Mouse (Mus musculus) intestine, embryonic 14.5 days (tissue): ENCODE data around the gene Txlng. TPM values are rescaled to one million over a fixed set of nuclear protein-coding genes. Genes with fewer than 3 reads are reported as not detected.
A peak's percentile ranks its signal among the peaks of the same experiment; 100 is the strongest.

ENCODE experiments used
- ATAC-seq: fragments of 200-750 bp; cut with Nextera tagmentation; replicated peaks from 2 replicates; pipeline ENCODE4 v1.8.0; 2017; ENCODE audit warnings: low read depth, moderate number of reproducible peaks, moderate TSS enrichment, moderate library complexity; ENCODE audit not compliant: low FRiP score, low TSS enrichment
- DNase-seq: peaks from one replicate; pipeline ENCODE4 v3.0.0-alpha.2; 2018; ENCODE audit warnings: low spot score
- H3K27ac ChIP-seq: fragments of 300-500 bp; sonication (generic); 2 replicates; pipeline ENCODE4 v1.5.1; 2014; ENCODE audit warnings: low read depth, mild to moderate bottlenecking, control low read depth
- H3K27me3 ChIP-seq: fragments of 300-500 bp; sonication (generic); replicated peaks from 2 replicates; pipeline ENCODE4 v1.6.1; 2014; ENCODE audit warnings: low read length, control low read depth; ENCODE audit not compliant: control insufficient read depth, insufficient read depth
- H3K36me3 ChIP-seq: fragments of 300-500 bp; sonication (generic); 2 replicates; pipeline ENCODE4 v1.6.1; 2014; ENCODE audit warnings: low read length, control low read depth; ENCODE audit not compliant: control insufficient read depth, insufficient read depth
- H3K4me1 ChIP-seq: fragments of 300-500 bp; sonication (generic); replicated peaks from 2 replicates; pipeline ENCODE4 v1.6.1; 2014; ENCODE audit warnings: low read length, control low read depth, mixed read lengths; ENCODE audit not compliant: control insufficient read depth, insufficient read depth
- H3K4me2 ChIP-seq: fragments of 300-500 bp; sonication (generic); 2 replicates; pipeline ENCODE4 v1.6.1; 2014; ENCODE audit warnings: low read length
- H3K4me3 ChIP-seq: fragments of 300-500 bp; sonication (generic); 2 replicates; pipeline ENCODE4 v1.5.1; 2014; ENCODE audit warnings: low read depth, low read length, control low read depth, mixed read lengths
- H3K9ac ChIP-seq: fragments of 300-500 bp; sonication (generic); 2 replicates; pipeline ENCODE4 v1.6.1; 2014; ENCODE audit warnings: mild to moderate bottlenecking, low read length
- H3K9me3 ChIP-seq: fragments of 300-500 bp; sonication (generic); 2 replicates; pipeline ENCODE4 v1.6.1; 2016; ENCODE audit warnings: low read length, control low read depth; ENCODE audit not compliant: control insufficient read depth
- WGBS: fragments of 180-500 bp; shearing (Covaris S2); extraction: QIAGEN DNeasy Blood & Tissue Kit; methylation state at CpG from one replicate; pipeline ENCODE4 v1.1.7; 2014; 5-methylcytosine and 5-hydroxymethylcytosine counted together
- polyA plus RNA-seq: library from polyadenylated mRNA; unstranded; fragments of >200 nt; fragmentation: Nextera tagmentation; extraction: Ambion mirVana; gene quantifications from 2 replicates; pipeline ENCODE4 v1.2.1, GENCODE M21; 2014

Gene Txlng
- polyA plus RNA-seq, 1 experiment from 2014 or later, result 14.0 TPM

DNA sequence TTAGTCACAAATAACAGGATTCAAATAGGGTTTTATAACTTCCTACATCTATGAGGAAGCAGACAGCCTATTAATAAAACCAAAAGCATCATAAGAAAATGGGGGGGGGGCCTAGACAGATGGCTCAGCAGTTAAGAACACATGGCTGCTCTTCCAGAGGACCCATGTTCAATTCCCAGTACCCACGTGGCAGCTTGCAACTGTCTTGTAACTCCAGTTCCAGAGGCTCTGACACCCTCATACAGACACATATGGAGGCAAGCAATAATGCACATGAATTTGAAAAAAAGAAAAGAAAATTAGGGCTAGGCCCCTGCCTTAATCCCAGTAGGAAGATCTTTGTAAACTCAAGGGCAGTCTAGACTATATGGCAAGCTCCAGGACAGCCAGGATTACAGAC lies 40.9 kb downstream of the Txlng start:
- Histone ChIP-seq H3K27ac (no peak overlapping the region), H3K27me3 (no peaks in the 10 kb centered on the region), H3K36me3 (peaks cover 28% of the 10 kb centered on the region; the same call in 1 of the 2 replicates), H3K9ac (no peak overlapping the region), H3K4me2 (no peak overlapping the region), H3K4me3 (no peak overlapping the region), H3K9me3 (no peaks in the 10 kb centered on the region), H3K4me1 (no peaks in the 10 kb centered on the region)
- WGBS, result 67% methylated on average over 1 of the region's 1 CpGs
- DNase-seq, result no peak
- no peak for ATAC-seq

DNA sequence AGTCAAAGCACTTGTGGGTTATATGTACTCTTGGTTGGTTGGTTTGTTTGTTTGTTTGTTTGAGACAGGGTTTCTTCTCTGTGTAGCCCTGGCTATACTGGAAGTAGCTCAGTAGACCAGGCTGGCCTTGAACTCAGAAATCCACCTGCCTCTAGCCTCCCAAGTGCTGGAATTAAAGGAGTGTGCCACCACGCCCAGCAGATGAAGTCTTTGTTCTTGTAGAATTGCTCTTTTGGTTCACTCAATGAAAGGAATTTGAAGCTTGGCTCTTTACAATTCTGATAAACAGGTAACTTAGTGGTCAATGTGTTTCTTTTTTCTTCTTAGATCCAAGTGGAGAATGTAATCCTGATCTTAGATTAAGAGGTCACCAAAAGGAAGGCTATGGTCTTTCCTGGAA lies 58.5 kb downstream of the Txlng start:
- H3K27ac ChIP-seq, result no peak overlapping the region
- DNase-seq (no peak), ATAC-seq (no peak)
- no peak overlapping the region for H3K9ac ChIP-seq
- WGBS, result 72% methylated on average over 1 of the region's 1 CpGs
- no peaks in the 10 kb centered on the region for H3K4me1 ChIP-seq
- no peak overlapping the region for H3K4me2 ChIP-seq
- H3K9me3 ChIP-seq, result no peaks in the 10 kb centered on the region
- no peak overlapping the region for H3K4me3 ChIP-seq
- H3K27me3 ChIP-seq, result 0 out of 2 replicates have a peak, but pooled peaks cover 3% of the 10 kb centered on the region
- peaks cover 57% of the 10 kb centered on the region for H3K36me3 ChIP-seq

GRCm38 (mm10) chrX:162761716-162762395 lies 67.4 kb downstream of the Txlng start:
- peaks cover 4% of the 10 kb centered on the region; the same call in 1 of the 2 replicates for H3K4me1 ChIP-seq
- peak overlapping the region; percentile 61 for H3K4me3 ChIP-seq
- H3K4me2 ChIP-seq, result peak overlapping the region; percentile 53
- H3K27ac ChIP-seq, result no peak overlapping the region
- peak overlapping the region; percentile 81 for H3K9ac ChIP-seq
- H3K27me3 ChIP-seq, result no peaks in the 10 kb centered on the region
- H3K9me3 ChIP-seq, result no peaks in the 10 kb centered on the region
- no peak for DNase-seq
- 31% methylated on average over 9 of the region's 9 CpGs for WGBS
- ATAC-seq, result no peak
- peaks cover 7% of the 10 kb centered on the region; the same call in 1 of the 2 replicates for H3K36me3 ChIP-seq

GRCm38 (mm10) chrX:162760958-162761515 lies 68.2 kb downstream of the Txlng start:
- WGBS, result 16% methylated on average over 27 of the region's 50 CpGs
- Histone ChIP-seq H3K36me3 (peaks cover 7% of the 10 kb centered on the region; the same call in 1 of the 2 replicates), H3K9me3 (no peaks in the 10 kb centered on the region), H3K4me1 (peaks cover 4% of the 10 kb centered on the region; the same call in 1 of the 2 replicates), H3K27ac (peak overlapping the region; percentile 97), H3K4me3 (peak overlapping the region; percentile 61), H3K27me3 (no peaks in the 10 kb centered on the region), H3K4me2 (peak overlapping the region; percentile 53), H3K9ac (peak overlapping the region; percentile 81)
- ATAC-seq, result 0 out of 2 replicates have a peak, but pooled peaks have one; percentile 3
- peak; percentile 64 for DNase-seq

DNA sequence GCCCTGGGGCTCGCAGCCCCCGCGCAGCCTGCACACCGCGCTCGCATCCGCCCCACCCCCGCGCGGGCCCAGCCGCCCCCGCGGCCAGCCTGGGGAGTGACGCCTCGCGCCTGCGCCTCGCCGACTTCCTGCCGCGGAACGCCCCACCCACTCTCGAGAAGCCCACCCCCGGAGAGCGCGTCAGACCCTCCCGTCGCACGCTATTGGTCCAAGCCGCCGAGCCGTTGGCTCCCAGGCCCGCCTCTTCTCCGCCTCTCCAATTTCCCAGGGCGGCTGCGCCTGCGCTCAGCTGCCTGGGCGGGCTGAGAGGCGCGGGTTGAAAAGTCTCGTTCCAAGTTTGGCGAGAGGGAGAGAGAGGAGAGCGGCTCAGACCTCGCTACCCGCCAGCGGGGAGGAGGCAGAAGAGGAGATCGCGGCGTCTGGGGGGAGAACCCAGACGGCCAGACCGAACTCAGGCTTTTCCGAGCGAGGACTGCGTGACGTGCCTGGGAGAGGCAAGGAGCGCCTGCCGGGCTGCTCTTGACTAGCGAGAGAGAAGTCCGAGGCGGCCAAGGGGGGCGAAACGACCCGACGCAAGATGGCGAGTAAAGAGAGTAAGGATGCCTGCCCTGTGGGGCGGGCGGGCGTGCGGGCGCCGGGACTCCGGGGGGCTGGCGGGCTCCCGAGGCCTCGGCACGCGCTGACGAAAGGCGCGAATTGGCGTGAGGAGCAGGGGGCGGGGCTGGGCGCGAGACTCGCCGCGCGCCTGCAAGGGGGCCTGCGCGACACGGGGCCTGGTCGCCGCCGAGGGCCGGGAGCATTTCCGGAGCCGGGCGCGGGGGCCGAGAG lies 68.9 kb downstream of the Txlng start, which contains the start of gene Rbbp7:
Gene Rbbp7 (plus strand): TSS at position 288 of the 828 bp plus-strand sequence.
- Histone ChIP-seq H3K9ac (peak within 1 kb of the TSS; percentile 81), H3K4me1 (peaks cover 4% of the 10 kb centered on the region; the same call in 1 of the 2 replicates), H3K4me2 (peak within 1 kb of the TSS; percentile 53), H3K4me3 (peak within 1 kb of the TSS; percentile 61), H3K27me3 (no peaks in the 10 kb centered on the region), H3K36me3 (peaks cover 4% of the 10 kb centered on the region; the same call in 1 of the 2 replicates), H3K27ac (peak within 1 kb of the TSS; percentile 97), H3K9me3 (no peaks in the 10 kb centered on the region)
- DNase-seq (peak; percentile 89), ATAC-seq (peak; percentile 96)
- 16% methylated on average over 45 of the region's 100 CpGs for WGBS

DNA sequence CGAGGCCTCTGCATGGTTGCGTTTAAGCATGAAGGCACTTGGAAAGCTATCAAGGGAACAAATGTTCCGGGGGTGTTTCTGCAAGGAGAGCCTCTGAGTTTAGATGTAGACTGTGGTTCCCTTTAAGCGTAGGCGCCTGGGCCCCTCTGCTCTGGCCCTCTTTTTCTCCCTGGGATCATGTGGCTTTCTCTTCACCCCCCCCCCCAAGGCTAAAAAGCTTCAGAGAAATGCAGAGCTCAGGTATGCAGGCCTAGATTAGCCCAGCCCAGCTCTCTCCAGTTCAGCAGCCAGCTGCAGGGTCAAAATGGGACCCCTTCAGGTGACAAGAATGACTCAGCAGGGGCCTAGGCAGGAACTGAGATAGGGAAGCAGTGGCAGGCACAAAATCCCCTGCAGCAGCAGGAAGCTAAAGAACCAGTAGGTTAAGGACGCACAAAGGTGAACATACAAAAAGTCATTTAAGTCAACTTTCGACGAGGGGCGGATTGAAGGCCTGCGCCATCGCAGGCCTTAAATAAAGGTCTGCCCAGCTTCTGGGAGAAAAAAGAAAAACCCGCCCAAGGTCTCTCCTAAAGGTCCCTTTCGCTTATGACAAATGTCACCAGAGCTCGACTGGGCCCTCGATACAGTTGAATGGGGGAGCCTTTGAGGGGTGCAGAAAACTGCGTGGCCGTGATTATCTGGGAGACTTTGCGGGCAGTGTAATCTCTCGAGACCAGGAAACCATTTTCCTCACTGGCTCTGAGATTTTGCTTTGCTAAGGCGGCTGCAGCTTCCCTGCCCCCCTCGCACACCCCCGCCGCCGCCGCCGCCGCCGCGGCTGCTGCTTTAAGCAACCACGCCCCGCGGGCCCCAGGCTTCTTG lies 69.8 kb downstream of the Txlng start:
- peaks cover 4% of the 10 kb centered on the region; the same call in 1 of the 2 replicates for H3K36me3 ChIP-seq
- DNase-seq (peak; percentile 71), ATAC-seq (no peak; the same call in 1 of the 2 replicates)
- H3K4me3 ChIP-seq, result peak overlapping the region; percentile 15
- peak overlapping the region; percentile 97 for H3K27ac ChIP-seq
- H3K4me2 ChIP-seq, result peak overlapping the region; percentile 44
- H3K9ac ChIP-seq, result peak overlapping the region; percentile 35; the same call in 1 of the 2 replicates
- H3K27me3 ChIP-seq, result no peaks in the 10 kb centered on the region
- WGBS, result 18% methylated on average over 25 of the region's 32 CpGs
- no peaks in the 10 kb centered on the region for H3K9me3 ChIP-seq
- H3K4me1 ChIP-seq, result peaks cover 4% of the 10 kb centered on the region; the same call in 1 of the 2 replicates

DNA sequence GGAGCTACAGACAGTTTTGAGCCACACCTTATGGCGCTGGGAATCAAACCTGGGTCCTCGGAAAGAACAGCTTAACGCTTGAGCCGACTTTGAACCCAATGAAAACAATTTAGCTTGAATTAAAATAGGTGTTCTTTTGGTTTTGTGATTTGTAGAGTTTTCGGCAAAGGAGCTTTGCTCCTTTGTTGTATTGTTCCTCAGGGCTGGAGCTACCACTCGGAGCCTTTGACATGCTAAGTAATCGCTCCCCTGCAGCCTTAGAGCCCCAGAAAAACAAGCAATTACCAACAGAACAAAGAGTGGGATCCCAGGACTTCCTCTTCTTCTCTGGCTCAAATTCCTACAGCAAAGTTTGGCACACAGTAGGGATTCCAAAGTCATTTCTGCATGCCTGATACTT lies 73.2 kb downstream of the Txlng start:
- 65% methylated on average over 7 of the region's 7 CpGs for WGBS
- Histone ChIP-seq H3K27me3 (peaks cover 4% of the 10 kb centered on the region; the same call in 1 of the 2 replicates), H3K4me3 (no peak overlapping the region), H3K9ac (no peak overlapping the region), H3K27ac (no peak overlapping the region), H3K36me3 (no peaks in the 10 kb centered on the region), H3K4me1 (peaks cover 4% of the 10 kb centered on the region; the same call in 1 of the 2 replicates), H3K4me2 (no peak overlapping the region), H3K9me3 (no peaks in the 10 kb centered on the region)
- no peak for ATAC-seq
- no peak for DNase-seq
